Mouse (Mus musculus) mature B cell (primary cell): ENCODE measurements at regions not wholly inside any gene's neighbourhood (a gene's known extent, or its start where the extent isn't known, plus 50 kb on each side); places are given as distances from the start of the nearest gene placed in this dataset.
"Not testable (repeated sequence)": the region's sequence is repeated elsewhere in the genome, so short reads cannot be mapped to it uniquely, and the experiment has no call there.

Experiments used
- in situ Hi-C: fragments of 300-500 bp; cut with MboI; formaldehyde crosslinking; loops from 2 replicates; pipeline ENCODE4 v1.14.3; 2019

DNA sequence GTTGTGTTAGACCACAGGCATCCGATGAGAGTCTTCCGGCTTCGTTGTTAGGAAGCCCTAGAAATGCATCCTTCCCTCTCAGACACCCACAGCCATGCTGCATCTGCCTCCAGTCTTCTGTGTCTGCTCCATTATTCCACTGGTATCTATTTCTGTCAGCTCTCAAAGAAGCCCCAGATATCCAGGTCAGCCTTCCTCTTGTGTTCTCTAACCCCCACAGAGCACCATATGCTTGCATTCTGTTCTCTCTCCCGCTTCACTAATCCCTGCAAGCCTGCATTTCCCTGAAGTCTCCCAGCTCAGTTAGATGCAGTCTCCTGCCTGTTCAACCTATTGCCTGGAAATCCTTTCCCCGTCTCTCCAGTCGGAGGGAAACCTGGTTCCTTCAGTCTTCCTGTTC lies 53.6 kb upstream of the Wdfy3 start:
- in situ Hi-C loops, result no loop called here

DNA sequence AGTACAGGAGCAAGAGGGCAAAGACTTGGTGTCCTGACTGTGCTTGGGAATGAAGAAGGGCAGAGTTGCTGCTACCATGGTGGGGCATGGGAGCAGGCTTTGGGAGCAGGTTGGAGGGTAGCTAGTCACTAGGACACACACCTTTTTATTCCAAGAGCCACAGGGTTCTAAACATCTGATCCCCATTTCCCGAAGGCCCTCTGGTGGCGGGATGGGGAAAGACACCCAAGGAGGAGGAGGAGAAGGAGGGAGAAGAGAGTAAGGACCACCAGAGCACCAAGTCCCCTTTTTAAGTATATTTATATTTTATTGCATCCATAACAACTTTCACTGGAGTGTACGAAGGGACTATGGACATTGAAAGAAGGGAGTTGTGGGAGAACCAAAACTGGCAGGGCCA lies 57.0 kb upstream of the Wdfy3 start:
- in situ Hi-C loops, result no loop called here

DNA sequence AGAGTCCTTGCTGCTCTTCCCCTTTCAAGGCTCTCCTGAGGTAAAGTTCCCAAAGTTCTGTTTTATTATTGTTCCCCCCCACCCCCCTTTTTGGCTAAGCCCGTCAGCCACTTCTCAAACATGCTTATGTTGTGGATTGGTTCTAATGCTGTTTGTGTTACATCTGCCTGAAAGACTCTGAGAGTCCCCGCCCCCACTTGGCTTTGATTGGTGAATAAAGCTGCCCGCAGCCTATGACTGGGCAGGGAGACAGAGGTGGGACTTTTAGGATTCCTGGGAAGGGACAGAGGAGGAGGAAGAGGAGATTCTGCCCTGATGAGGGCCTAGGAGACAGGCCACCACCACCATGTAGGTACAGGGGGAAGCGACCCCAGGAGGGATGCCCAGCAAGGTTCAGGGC lies 78.3 kb upstream of the Wdfy3 start:
- in situ Hi-C loops, result no loop called here

DNA sequence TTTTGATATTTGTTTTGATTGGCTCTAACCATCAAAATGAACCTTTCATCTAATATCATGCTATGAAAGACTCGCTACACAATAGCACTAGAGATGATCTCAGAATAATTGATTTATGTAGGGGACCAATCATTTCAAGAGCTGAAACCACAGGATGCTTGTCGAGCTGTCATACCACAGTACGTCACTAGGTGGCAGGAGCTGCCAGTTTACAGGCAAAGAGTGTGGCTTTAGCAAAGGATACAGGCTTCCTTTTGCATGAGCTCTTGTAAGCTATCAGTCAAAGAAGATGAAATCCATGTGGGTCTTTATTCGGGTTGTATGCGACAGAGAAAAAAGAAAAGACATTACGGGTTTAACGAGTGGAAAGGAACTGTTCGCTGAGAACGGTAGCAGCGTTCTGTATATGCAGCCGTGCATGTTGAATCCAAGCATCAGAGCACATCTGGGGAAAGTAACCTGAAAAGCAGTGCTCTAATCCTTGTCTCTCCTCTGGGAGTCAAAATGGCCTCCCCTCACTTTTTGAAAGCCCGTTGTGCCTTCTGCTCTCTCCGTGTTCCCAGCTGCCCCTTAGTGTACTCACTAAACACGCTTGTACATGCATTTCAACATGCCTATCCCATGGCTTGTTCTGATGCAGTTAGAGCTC lies 79.9 kb upstream of the Wdfy3 start:
- in situ Hi-C loops, result no loop called here

DNA sequence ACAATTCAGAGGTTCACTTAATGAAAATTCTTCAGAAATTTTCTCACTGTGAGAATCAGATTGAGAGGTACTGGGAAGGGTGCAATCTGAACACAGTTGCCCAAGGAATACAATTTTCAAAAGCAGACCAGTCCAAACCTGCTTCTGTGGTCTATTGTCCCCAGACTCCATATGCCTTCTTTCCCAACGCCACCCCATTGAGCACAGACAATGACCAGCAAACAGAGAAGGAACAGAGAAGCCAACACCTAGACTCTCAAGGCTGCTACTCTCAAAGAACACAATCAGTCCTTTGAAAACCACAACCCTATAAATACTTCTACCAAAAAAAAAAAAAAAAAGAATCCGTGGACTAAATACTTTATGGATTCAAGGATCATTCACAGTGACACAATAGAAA lies 89.9 kb upstream of the Wdfy3 start:
- in situ Hi-C loops, result no loop called here

DNA sequence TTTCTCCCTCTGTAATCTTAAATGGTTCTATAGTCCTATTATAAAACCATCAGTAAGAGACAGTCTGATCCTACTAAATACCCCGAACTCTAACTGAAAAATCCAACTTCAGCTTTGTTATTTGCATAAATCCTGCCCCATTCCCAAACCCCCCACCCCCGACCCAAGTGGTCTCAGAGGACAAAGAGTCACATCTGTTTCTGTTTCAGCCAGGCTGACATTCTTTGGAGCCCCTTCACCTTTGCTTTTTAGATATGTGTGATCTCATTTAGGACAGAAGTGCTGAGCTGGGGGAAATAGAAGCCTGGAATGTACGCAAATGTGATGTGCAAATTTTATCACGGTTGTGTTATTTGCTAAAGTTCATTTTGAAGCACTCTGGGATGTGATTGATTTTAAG lies 98.3 kb upstream of the Wdfy3 start:
- in situ Hi-C loops, result no loop called here

DNA sequence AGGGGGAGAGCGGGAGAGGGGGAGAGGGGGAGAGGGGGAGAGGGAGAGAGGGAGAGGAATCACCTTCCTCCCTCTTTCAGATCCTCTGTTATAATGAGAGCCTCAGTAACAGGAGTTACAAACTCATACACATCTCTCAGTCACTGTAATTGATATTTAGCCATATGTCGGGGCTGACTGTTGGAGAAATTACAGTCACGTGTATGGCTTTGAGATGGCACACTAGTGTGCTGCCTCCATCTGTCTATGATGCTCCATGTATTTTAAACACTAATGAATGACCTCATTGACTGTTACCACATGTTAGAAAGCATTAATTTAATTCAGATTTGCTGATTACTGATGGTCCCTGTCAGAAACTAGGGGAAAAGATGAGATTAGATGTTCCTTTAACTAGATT lies 102.1 kb upstream of the Wdfy3 start:
- in situ Hi-C loops, result no loop called here

DNA sequence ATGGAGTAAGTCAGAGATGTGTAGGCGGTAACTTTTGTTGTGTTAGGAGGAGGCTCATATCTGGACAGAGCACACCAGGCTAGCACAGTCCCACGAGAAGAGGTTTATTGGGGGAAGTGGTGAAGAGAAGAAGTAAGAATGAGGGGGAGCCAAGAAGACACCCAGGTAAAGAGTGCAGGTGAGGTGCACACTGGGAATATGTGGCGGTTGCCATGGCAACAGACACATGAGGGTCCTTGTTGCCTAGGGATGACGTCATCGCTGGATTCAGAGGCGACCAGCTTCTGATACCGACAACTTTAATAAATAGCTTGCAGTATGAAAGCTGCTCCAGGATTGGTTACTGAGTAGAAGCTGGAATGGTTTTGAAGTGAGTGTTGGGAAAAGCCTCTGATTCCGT lies 110.5 kb upstream of the Wdfy3 start:
- in situ Hi-C loops, result no loop called here

DNA sequence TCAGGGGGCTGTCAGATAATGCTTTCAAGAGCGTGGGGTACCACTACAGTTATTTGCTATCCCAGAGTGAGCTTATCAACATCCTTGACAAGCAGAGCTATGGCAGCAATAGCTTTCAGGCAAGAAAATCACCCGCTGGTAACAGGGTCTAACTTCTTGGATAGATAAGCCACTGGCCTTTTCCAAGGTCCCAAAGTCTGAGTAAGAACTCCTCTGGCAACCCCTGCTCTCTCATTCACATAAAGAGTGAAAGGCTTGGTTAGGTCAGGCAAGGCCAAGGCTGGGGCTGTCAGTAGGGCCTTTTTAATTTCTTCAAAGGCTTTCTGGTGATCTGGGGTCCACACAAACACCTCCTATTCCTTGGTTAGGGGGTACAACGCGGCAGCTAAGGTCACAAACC lies 119.2 kb upstream of the Wdfy3 start:
- in situ Hi-C loops, result not testable (repeated sequence)

DNA sequence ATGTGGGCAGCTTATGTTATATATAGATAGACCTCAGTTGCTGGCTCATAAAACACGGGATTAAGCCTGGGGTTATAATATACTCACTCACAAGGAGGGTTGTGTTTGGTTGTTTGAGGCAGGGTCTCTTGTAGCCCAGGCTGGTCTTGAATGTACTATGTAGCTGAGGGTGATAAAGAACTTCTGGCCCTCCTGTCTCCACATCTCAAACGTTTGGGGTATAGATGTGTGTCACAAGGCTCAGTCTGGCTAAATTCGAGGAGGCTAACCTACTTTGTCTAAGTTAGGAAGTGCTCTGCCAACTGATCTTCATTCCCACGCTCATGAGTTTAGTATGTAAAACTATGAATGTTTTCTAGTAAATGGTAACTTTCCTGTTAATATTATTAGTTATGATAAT lies 136.7 kb upstream of the Wdfy3 start:
- in situ Hi-C loops, result loop anchor here (25.0 kb wide), 1 partner anchor 481 kb away; no protein-coding TSS in a partner anchor

DNA sequence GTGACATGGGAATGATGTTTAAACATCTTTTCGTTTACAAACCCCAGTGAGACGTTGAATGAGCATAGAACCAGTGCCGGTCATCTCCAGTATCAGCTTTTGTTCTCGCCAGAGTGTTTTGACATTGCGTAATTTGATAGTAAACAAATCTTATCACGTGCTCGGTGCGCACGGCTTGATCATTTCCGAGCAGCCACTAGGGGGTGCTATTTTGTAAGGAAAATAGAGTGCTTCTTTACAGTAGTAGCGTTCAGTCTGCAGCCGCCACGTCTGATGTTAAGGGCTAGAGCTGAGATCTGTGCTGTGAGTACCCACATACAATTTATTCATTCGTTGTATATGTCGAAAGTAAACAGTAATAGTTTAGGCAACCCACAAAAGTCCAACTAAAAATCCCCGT lies 137.2 kb upstream of the Wdfy3 start:
- in situ Hi-C loops, result loop anchor here (25.0 kb wide), 1 partner anchor 480 kb away; no protein-coding TSS in a partner anchor

DNA sequence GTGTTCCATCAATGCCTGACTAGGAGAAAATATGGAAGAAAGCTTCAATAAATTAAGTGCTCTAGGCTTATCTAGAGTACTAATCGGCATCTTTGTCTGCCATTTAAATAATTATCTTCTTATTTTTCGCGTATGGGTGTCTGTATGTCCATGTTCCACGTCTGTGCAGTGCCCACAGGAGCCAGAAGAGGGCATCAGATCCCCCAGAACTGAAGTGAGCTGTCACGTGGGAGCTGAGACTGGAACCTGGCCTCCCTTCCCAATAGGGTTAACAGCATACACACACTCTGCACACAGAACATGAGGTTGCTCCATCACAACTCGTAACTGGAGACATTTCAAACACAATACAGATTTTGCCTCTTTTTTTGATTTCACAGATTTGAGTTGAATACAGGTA lies 143.4 kb upstream of the Wdfy3 start:
- in situ Hi-C loops, result loop anchor here (25.0 kb wide), 1 partner anchor 474 kb away; no protein-coding TSS in a partner anchor

DNA sequence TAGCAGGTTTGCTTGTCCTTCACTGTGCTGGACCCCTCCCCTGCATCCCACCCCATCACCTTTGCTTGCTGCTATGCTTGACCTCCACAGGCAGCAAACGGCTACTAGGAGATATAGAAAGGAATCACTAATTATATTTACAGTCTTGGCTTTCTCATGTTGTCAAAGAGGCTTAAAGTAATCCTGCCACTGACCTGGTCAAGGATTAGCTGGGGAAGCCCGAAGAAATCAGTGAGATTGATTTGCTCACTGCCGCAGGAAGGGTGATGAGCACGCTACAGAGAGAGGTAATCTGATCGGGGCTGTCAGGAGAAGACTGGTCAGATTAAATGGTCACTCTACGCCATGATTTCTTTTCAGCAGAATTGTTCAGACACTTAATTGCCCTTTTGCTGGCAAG lies 157.4 kb upstream of the Wdfy3 start:
- in situ Hi-C loops, result no loop called here

DNA sequence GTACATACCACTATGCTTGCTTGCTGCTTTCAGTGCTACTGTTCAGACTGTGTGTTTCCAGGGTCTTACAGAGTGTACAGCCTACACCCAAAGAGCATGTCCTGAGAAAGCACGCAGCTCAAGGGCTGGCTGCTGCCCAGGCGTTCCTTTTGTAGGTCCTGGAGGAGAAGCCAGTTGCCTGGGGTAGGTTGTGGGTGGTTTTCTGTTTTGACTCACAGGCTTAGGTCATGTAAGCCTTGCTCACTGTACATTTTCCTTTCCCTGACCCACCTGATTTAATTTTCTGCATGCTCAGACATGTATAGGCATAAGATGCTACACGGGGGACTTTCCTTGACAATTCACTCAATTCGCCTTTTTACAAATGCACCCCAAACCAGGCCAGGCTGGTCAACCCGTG lies 172.9 kb upstream of the Wdfy3 start:
- in situ Hi-C loops, result no loop called here

DNA sequence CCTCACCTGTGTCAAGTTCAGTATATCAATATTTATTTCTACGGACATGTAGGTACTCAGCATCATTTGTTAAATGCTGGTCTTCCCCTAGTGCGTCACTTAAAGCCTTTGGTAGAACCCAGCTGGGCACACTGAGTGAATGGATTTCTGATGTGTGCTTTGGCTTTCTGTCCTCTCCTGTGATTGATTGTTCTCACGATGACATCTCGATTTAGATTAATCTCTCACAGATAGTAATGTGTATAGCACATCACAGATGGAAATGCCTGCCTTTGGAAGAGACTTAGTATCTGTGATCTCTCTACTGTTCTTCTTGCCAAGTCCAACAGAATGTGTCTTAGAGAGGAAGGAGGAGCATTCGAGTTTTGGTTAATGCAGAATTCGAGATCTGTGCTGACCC lies 175.0 kb upstream of the Wdfy3 start:
- in situ Hi-C loops, result no loop called here

DNA sequence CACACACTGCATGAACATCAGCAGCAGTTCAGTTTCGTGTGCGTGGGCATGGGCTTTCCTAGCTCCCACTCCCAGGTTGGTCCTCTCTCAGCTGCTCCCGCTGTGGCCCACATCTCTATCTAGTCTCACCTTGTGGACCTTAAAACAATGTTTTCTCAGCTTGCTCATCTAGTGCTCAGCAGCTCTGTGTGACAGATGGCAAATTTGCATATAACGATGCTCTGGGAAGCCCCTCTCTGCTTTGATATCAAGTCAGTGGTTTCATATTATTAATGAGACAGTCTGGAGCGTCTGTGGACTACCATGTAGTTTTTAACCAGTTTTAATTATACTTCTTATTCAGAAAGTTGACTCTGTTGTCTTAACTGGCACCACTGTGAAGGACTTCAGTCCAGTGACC lies 179.0 kb upstream of the Wdfy3 start:
- in situ Hi-C loops, result no loop called here

DNA sequence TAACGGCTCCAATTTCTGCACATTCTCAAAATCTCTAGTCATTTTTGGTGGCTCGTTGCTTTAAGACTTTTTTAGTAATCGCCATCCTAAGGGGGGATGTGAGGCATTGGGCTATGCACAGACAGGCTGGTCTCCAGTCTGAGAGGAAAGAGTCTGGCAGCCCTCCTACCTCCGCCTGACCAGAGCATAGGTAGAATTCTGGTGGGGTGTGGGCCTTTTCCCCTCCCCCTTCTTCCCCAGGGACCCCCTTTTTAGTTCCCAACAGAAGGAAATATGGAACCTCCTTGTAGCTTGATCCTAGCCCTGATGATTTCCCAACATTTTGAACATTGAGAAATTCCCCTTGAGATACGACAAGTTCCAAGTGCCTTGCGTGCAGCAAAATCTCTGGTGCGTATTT lies 181.4 kb upstream of the Wdfy3 start:
- in situ Hi-C loops, result no loop called here

DNA sequence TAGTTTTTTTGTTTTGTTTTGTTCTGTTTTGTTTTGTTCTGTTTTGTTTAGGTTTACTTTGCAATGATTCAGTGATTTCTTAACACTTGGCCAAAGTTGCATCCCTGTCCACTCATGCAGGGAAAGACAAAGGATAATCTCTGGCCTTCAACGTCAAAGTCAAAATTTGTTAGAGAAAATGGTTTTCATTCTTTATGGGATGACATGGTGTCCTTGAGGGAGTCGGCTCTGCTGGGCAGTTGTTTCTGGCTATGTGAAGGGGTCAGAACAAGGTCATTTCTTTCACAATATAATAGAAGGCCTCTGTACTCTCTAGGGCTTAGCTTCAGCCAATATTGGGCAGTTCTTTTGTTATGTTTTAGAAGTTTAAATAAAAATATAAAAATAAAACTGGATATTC lies 184.1 kb upstream of the Wdfy3 start:
- in situ Hi-C loops, result no loop called here

DNA sequence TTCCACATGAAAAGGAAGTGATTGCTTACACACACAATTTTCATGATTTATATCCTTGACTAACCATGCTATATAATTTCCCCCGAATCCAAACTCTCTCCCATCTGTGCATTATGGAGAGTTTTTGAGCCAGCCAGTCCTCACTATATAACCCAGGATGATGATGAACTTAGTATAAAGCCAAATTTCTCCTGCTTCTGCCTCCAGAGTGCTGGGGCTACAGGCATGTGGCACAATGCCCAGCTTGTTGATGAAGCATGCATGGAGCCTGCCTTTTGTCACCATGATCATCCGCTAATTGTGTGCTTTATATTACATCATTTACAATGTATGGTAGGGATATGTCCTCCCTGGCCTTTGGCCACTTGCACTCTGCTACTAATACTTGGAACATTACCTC lies 187.4 kb upstream of the Wdfy3 start:
- in situ Hi-C loops, result no loop called here

DNA sequence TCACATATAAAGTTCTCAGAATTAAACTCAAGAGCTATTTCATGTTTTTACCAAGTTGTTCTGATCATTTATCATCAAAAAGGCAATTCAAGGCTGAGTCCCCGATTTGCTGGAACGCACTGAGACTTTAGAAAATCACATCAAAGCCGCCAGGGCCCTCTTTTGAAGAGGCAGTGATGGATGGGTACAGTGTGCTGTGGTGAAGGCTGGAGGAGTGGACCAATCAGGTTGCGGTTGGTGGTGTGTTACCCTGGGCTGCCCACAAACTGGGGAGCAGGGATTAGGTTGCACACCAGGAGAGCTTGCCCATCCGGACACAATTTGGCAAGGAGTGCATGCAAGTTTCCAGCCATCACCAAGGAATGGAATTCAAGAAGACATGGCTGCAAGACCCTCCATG lies 191.9 kb upstream of the Wdfy3 start:
- in situ Hi-C loops, result no loop called here

DNA sequence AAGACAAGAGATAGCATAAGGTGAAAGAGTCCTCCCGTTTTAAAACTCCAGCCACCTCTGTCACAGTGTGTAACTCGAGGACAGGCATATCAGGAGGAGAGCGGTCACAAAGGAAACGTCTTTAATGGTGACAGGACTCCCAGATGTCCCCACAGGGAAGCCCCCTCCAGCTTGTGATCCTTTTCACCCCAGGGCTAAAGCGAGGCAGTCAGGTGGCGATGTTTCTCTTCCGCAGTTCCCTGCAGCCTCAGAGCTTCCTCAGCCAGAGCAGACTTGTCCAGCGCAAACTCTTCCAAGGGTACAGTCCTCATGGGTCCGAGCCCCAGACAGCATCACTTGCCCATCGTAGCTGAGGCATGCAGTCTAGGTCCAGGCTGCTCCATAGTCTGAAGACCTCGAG lies 196.7 kb upstream of the Wdfy3 start:
- in situ Hi-C loops, result no loop called here

DNA sequence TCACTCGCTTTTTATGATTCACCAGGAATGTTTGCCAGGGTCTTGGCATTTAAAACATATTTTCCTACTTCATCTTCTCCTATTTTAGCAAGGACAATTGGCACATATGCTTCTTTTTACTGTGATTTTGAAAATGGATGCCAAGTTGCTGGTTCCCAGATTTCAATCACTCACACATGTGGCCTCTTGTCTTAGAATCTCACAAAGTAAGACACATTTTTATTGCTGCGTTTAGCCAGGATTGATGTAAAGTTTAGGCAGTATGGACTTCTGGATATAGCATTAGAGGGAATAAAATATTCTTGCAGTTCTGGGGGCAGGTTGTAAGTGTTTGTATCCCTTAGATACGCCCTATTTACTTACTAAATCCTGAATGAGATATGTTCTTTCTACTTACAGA lies 197.4 kb upstream of the Wdfy3 start:
- in situ Hi-C loops, result no loop called here

DNA sequence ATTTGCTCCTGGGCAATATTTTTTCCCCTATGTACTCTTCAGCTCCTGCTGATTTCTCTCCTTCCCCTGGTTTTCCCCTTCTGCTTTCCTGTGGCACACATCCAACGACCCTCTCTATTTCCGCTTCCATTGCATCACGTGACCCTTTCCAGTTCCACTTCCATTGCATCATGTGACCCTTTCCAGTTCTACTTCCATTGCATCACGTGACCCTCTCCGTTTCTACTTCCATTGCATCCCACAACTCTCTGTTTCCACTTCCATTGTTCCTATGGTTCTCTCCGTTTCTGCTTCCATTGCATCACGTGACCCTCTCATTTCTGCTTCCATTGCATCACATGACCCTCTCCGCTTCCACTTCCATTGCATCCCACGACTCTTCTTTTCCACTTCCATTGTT lies 199.5 kb upstream of the Wdfy3 start:
- in situ Hi-C loops, result no loop called here

DNA sequence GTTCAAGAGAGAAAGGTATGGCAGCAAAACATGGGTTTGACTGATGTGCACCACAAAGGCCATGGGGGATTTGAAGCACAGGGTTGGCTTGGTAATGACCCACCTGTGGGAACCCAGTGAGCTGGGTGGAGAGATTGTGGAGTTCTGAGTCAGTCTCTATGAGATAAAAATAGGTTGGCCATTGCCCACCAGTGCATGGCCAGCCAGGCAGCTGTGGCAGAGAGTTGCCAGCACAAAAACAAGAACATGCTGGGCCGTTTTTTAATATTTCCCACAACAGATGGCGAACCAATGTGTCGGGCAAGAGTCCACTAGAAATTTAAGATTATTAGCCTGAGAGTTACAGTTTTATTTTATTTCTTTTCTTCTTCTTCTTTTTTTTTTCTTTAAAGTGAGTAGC lies 205.6 kb upstream of the Arhgap24 start:
- in situ Hi-C loops, result no loop called here

DNA sequence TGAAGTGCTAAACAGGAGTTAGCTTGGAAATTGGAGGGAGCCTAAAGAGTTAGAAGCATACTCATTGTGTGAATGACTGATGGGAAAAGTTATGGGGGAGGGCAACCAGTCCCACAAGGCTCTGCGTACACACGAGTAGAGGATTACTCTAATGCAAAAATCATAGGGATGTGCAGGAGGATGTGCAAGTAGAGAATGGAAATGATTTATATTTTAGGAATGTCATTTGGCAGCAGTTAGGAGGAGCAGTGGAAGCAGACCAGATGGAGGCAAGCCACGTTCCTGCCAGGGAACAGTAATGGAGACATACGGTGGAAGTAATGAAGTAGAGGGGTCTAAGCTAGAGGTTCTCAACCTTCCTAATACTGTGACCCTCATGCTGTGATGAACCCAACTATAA lies 194.1 kb upstream of the Arhgap24 start:
- in situ Hi-C loops, result no loop called here
